Mouse (Mus musculus): ENCODE measurements at regions not wholly inside any gene's neighbourhood (a gene's known extent, or its start where the extent isn't known, plus 50 kb on each side); places are given as distances from the start of the nearest gene placed in this dataset.

DNA sequence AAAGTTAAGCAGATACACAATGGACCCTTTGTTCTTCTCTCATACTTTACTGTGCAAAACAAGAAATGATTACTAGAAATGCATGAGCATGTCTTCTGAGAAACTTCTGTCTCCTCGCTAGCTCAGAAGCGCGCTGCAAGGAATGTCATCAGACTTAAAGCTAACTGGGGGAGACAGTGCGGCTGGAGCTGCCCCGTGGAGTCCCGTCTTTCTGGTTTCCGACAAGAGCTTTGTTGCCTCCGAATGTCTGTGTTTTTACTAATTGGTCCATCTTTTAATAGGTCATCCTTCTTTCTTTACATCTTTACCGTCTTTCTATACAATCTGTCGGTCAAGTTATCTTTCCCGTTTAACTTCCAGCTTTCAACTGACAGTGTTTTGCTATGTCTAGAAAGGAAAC lies 140.0 kb downstream of the Mycn start:
- no peaks in the 10 kb centered on the region for H3K79me2 ChIP-seq (ENCODE audit: control insufficient read depth, insufficient read depth, low read length)
- H3K4me3 ChIP-seq (ENCODE audit: insufficient read depth, low read depth, low read length) = no peak overlapping the region
- 81% methylated on average over 11 of the region's 11 CpGs for WGBS
- H3K9ac ChIP-seq (ENCODE audit: low read depth, low read length) = no peak overlapping the region
- H3K36me3 ChIP-seq (ENCODE audit: control insufficient read depth, insufficient read depth, low read length) = no peaks in the 10 kb centered on the region
- H3K4me1 ChIP-seq (ENCODE audit: control insufficient read depth, insufficient read depth, low read length) = peaks cover 17% of the 10 kb centered on the region
- no peak overlapping the region for H3K27ac ChIP-seq (replicated peaks; ENCODE audit: insufficient read depth, low read depth, low read length)
- no peaks in the 10 kb centered on the region for H3K27me3 ChIP-seq (ENCODE audit: control insufficient read depth, insufficient read depth, low read length)
- TF ChIP-seq CTCF (IDR thresholded peaks at IDR 0.05; ENCODE audit: low read depth, low read length) = no peak
- no peak for TF ChIP-seq POLR2A (IDR thresholded peaks at IDR 0.05; ENCODE audit: extremely low read depth, insufficient read depth, low read length)
- DNase-seq (ENCODE audit: extremely low read depth, low read depth, low spot score) = no peak

- DNase-seq (ENCODE audit: extremely low read depth, low read depth, low spot score) = peak; percentile 89
- Histone ChIP-seq H3K4me1 (ENCODE audit: control insufficient read depth, insufficient read depth, low read length) (peaks cover 17% of the 10 kb centered on the region), H3K27ac (replicated peaks; ENCODE audit: insufficient read depth, low read depth, low read length) (peak overlapping the region; percentile 90), H3K4me3 (ENCODE audit: insufficient read depth, low read depth, low read length) (no peak overlapping the region), H3K79me2 (ENCODE audit: control insufficient read depth, insufficient read depth, low read length) (no peaks in the 10 kb centered on the region), H3K27me3 (ENCODE audit: control insufficient read depth, insufficient read depth, low read length) (no peaks in the 10 kb centered on the region), H3K36me3 (ENCODE audit: control insufficient read depth, insufficient read depth, low read length) (no peaks in the 10 kb centered on the region), H3K9ac (ENCODE audit: low read depth, low read length) (0 out of 2 replicates have a peak overlapping the region, but pooled peaks have one; percentile 44)
- WGBS = 48% methylated on average over 6 of the region's 6 CpGs
- TF ChIP-seq POLR2A (IDR thresholded peaks at IDR 0.05; ENCODE audit: extremely low read depth, insufficient read depth, low read length) = no peak
- no peak for TF ChIP-seq CTCF (IDR thresholded peaks at IDR 0.05; ENCODE audit: low read depth, low read length)
These were observed 141.6 kb downstream of the Mycn start for GRCm38 (mm10) chr12:12800120-12800519.

DNA sequence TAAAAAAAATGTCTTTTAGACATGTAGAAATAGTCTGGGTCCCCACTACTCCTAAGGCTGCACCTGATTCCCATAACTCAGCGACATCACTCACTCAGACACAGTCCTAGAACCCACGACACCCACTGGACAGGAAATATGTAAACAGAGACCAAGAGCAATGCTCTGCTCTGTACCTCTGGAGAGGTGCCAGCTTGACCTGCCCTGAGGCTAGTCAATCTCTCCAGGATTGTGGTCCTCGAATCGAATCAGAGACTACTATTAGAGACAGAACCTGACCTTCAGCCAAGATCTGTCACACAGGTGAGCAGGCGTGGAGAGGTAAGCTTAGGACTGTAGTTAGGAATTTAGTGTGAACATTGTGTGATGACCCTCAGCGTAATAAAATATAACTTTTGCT lies 152.7 kb downstream of the Mycn start:
- H3K4me1 ChIP-seq (ENCODE audit: control insufficient read depth, insufficient read depth, low read length) = peaks cover 18% of the 10 kb centered on the region
- peak; percentile 33 for DNase-seq (ENCODE audit: extremely low read depth, low read depth, low spot score)
- no peak for TF ChIP-seq POLR2A (IDR thresholded peaks at IDR 0.05; ENCODE audit: extremely low read depth, insufficient read depth, low read length)
- no peak for TF ChIP-seq CTCF (IDR thresholded peaks at IDR 0.05; ENCODE audit: low read depth, low read length)
- H3K79me2 ChIP-seq (ENCODE audit: control insufficient read depth, insufficient read depth, low read length) = no peaks in the 10 kb centered on the region
- no peaks in the 10 kb centered on the region for H3K36me3 ChIP-seq (ENCODE audit: control insufficient read depth, insufficient read depth, low read length)
- no peak overlapping the region for H3K27ac ChIP-seq (replicated peaks; ENCODE audit: insufficient read depth, low read depth, low read length)
- no peak overlapping the region for H3K9ac ChIP-seq (ENCODE audit: low read depth, low read length)
- no peak overlapping the region for H3K4me3 ChIP-seq (ENCODE audit: insufficient read depth, low read depth, low read length)
- WGBS = 41% methylated on average over 6 of the region's 6 CpGs
- H3K27me3 ChIP-seq (ENCODE audit: control insufficient read depth, insufficient read depth, low read length) = no peaks in the 10 kb centered on the region

- H3K27me3 ChIP-seq (ENCODE audit: control insufficient read depth, insufficient read depth, low read length) = no peaks in the 10 kb centered on the region
- H3K36me3 ChIP-seq (ENCODE audit: control insufficient read depth, insufficient read depth, low read length) = no peaks in the 10 kb centered on the region
- 58% methylated on average over 13 of the region's 13 CpGs for WGBS
- DNase-seq (ENCODE audit: extremely low read depth, low read depth, low spot score) = no peak
- peaks cover 14% of the 10 kb centered on the region for H3K4me1 ChIP-seq (ENCODE audit: control insufficient read depth, insufficient read depth, low read length)
- no peak overlapping the region for H3K27ac ChIP-seq (replicated peaks; ENCODE audit: insufficient read depth, low read depth, low read length)
- TF ChIP-seq POLR2A (IDR thresholded peaks at IDR 0.05; ENCODE audit: extremely low read depth, insufficient read depth, low read length) (no peak), CTCF (IDR thresholded peaks at IDR 0.05; ENCODE audit: low read depth, low read length) (no peak)
- no peaks in the 10 kb centered on the region for H3K79me2 ChIP-seq (ENCODE audit: control insufficient read depth, insufficient read depth, low read length)
- H3K9ac ChIP-seq (ENCODE audit: low read depth, low read length) = no peak overlapping the region
- no peak overlapping the region for H3K4me3 ChIP-seq (ENCODE audit: insufficient read depth, low read depth, low read length)
These were observed 153.4 kb downstream of the Mycn start for GRCm38 (mm10) chr12:12788263-12788852.

- Histone ChIP-seq H3K9ac (ENCODE audit: low read depth, low read length) (peak overlapping the region; percentile 51; the same call in 1 of the 2 replicates), H3K79me2 (ENCODE audit: control insufficient read depth, insufficient read depth, low read length) (no peaks in the 10 kb centered on the region), H3K4me1 (ENCODE audit: control insufficient read depth, insufficient read depth, low read length) (peaks cover 12% of the 10 kb centered on the region), H3K27ac (replicated peaks; ENCODE audit: insufficient read depth, low read depth, low read length) (0 out of 2 replicates have a peak overlapping the region, but pooled peaks have one; percentile 12), H3K4me3 (ENCODE audit: insufficient read depth, low read depth, low read length) (peak overlapping the region; percentile 40; the same call in 1 of the 2 replicates), H3K27me3 (ENCODE audit: control insufficient read depth, insufficient read depth, low read length) (no peaks in the 10 kb centered on the region), H3K36me3 (ENCODE audit: control insufficient read depth, insufficient read depth, low read length) (no peaks in the 10 kb centered on the region)
- DNase-seq (ENCODE audit: extremely low read depth, low read depth, low spot score) = peak; percentile 24
- TF ChIP-seq CTCF (IDR thresholded peaks at IDR 0.05; ENCODE audit: low read depth, low read length) (no peak), POLR2A (IDR thresholded peaks at IDR 0.05; ENCODE audit: extremely low read depth, insufficient read depth, low read length) (no peak)
- 39% methylated on average over 19 of the region's 19 CpGs for WGBS
These were observed 154.0 kb downstream of the Mycn start for GRCm38 (mm10) chr12:12787608-12788262.

- no peaks in the 10 kb centered on the region for H3K36me3 ChIP-seq (ENCODE audit: control insufficient read depth, insufficient read depth, low read length)
- no peak for TF ChIP-seq CTCF (IDR thresholded peaks at IDR 0.05; ENCODE audit: low read depth, low read length)
- no peak for TF ChIP-seq POLR2A (IDR thresholded peaks at IDR 0.05; ENCODE audit: extremely low read depth, insufficient read depth, low read length)
- H3K4me1 ChIP-seq (ENCODE audit: control insufficient read depth, insufficient read depth, low read length) = peaks cover 9% of the 10 kb centered on the region; the same call in 1 of the 2 replicates
- no peak overlapping the region for H3K27ac ChIP-seq (replicated peaks; ENCODE audit: insufficient read depth, low read depth, low read length)
- H3K79me2 ChIP-seq (ENCODE audit: control insufficient read depth, insufficient read depth, low read length) = no peaks in the 10 kb centered on the region
- H3K4me3 ChIP-seq (ENCODE audit: insufficient read depth, low read depth, low read length) = no peak overlapping the region
- WGBS = 67% methylated on average over 4 of the region's 4 CpGs
- H3K9ac ChIP-seq (ENCODE audit: low read depth, low read length) = no peak overlapping the region
- DNase-seq (ENCODE audit: extremely low read depth, low read depth, low spot score) = no peak
- no peaks in the 10 kb centered on the region for H3K27me3 ChIP-seq (ENCODE audit: control insufficient read depth, insufficient read depth, low read length)
These were observed 154.6 kb downstream of the Mycn start for GRCm38 (mm10) chr12:12787161-12787560.
